Mouse (Mus musculus) liver, embryonic 13.5 days (tissue): ENCODE results near the gene Vmn1r221. TPM values are rescaled to one million over a fixed set of nuclear protein-coding genes. Genes with fewer than 3 reads are reported as not detected.

Experiments
- polyA plus RNA-seq: library from polyadenylated mRNA; unstranded; fragments of >200 nt; fragmentation: Nextera tagmentation; extraction: Ambion mirVana; gene quantifications from 2 replicates; pipeline ENCODE4 v1.2.1, GENCODE M21; 2015

The Vmn1r221 gene
- polyA plus RNA-seq, 1 experiment from 2014 or later, result not detected

Other genes starting within 250 kb of the Vmn1r221 start
- gene Vmn1r213, start 206.5 kb upstream of the Vmn1r221 start, polyA plus RNA-seq, result not detected in 2 replicates
- gene Vmn1r214, start 183.7 kb upstream of the Vmn1r221 start, polyA plus RNA-seq, result not detected in 2 replicates
- gene Vmn1r215, start 146.1 kb upstream of the Vmn1r221 start, polyA plus RNA-seq, result not detected in 2 replicates
- gene Vmn1r217, start 95.9 kb upstream of the Vmn1r221 start, polyA plus RNA-seq, result not detected in 2 replicates
- gene Vmn1r218, start 81.0 kb upstream of the Vmn1r221 start, polyA plus RNA-seq, result not detected in 2 replicates
- gene Vmn1r219, start 54.8 kb upstream of the Vmn1r221 start, polyA plus RNA-seq, result not detected in 2 replicates
- gene Vmn1r220, start 26.2 kb upstream of the Vmn1r221 start, polyA plus RNA-seq, result not detected in 2 replicates
- gene Vmn1r222, start 21.8 kb downstream of the Vmn1r221 start, polyA plus RNA-seq, result not detected in 2 replicates
- not detected in 2 replicates for gene Vmn1r223, start 33.0 kb downstream of the Vmn1r221 start, polyA plus RNA-seq
- gene Zfp322a, start 155.1 kb downstream of the Vmn1r221 start, polyA plus RNA-seq, result 15.2 and 20.1 TPM in 2 replicates
- gene Abt1, start 209.7 kb downstream of the Vmn1r221 start, polyA plus RNA-seq, result 8.3 and 9.1 TPM in 2 replicates